Mouse (Mus musculus): ENCODE data around the gene Tcp11. TPM values are rescaled to one million over a fixed set of nuclear protein-coding genes. Genes with fewer than 3 reads are reported as not detected.

The Tcp11 gene
- polyA plus RNA-seq (2014; fragmentation: Nextera tagmentation; extraction: Ambion mirVana), result 4.9 and 5.8 TPM in 2 replicates

- Histone ChIP-seq H3K27me3 (ENCODE audit: control insufficient read depth, insufficient read depth, low read length) (no peaks in the 10 kb centered on the region), H3K4me2 (replicated peaks; ENCODE audit: low read depth, low read length) (peak within 1 kb of the TSS; percentile 100), H3K36me3 (ENCODE audit: control insufficient read depth, insufficient read depth, low read length) (no peaks in the 10 kb centered on the region), H3K4me3 (ENCODE audit: low read length) (peak within 1 kb of the TSS; percentile 64), H3K9ac (ENCODE audit: low read depth, low read length) (peak within 1 kb of the TSS; percentile 75), H3K4me1 (ENCODE audit: control insufficient read depth, insufficient read depth, low read length) (peaks cover 6% of the 10 kb centered on the region; the same call in 1 of the 2 replicates), H3K27ac (ENCODE audit: low read depth, low read length) (peak within 1 kb of the TSS; percentile 59; the same call in 1 of the 2 replicates), H3K9me3 (ENCODE audit: control insufficient read depth, low read length) (no peaks in the 10 kb centered on the region; the same call in 1 of the 2 replicates)
- ATAC-seq (ENCODE audit: low FRiP score, low TSS enrichment), result peak; percentile 82
- WGBS, result under 1% methylated on average over 53 of the region's 57 CpGs
Observed at GRCm38 (mm10) chr17:28080045-28080816, at the start of gene Tcp11. TSS of gene Tcp11 (minus strand) at chr17:28080639.

DNA sequence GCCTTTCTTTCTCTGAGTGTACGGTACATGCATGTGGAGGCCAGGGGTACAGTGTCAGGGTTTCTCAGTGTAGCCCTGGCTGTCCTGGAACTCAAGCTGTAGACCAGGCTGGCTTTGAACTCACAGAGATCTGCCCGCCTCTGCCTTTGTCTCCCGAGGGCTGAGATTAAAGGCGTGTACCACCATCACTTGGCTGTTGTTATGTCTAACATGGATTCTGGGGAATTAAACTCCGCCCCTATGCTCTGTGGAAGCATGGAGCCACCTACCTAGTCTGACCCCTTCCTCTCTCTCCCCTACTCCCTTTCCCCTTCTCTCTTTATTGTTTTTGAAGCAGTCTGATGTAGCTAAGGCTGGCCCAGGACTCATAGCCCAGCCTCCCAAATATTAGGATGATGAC lies 49.4 kb upstream of the Tcp11 start:
- no peaks in the 10 kb centered on the region for H3K27me3 ChIP-seq (ENCODE audit: control insufficient read depth, insufficient read depth, low read length)
- no peak overlapping the region for H3K9ac ChIP-seq (ENCODE audit: low read depth, low read length)
- no peak overlapping the region for H3K4me2 ChIP-seq (replicated peaks; ENCODE audit: low read depth, low read length)
- ATAC-seq (ENCODE audit: low FRiP score, low TSS enrichment), result no peak
- no peaks in the 10 kb centered on the region for H3K36me3 ChIP-seq (ENCODE audit: control insufficient read depth, insufficient read depth, low read length)
- no peak overlapping the region for H3K4me3 ChIP-seq (ENCODE audit: low read length)
- no peak overlapping the region for H3K27ac ChIP-seq (ENCODE audit: low read depth, low read length)
- H3K9me3 ChIP-seq (ENCODE audit: control insufficient read depth, low read length), result no peaks in the 10 kb centered on the region
- peaks cover 4% of the 10 kb centered on the region; the same call in 1 of the 2 replicates for H3K4me1 ChIP-seq (ENCODE audit: control insufficient read depth, insufficient read depth, low read length)
- 90% methylated on average over 5 of the region's 5 CpGs for WGBS

DNA sequence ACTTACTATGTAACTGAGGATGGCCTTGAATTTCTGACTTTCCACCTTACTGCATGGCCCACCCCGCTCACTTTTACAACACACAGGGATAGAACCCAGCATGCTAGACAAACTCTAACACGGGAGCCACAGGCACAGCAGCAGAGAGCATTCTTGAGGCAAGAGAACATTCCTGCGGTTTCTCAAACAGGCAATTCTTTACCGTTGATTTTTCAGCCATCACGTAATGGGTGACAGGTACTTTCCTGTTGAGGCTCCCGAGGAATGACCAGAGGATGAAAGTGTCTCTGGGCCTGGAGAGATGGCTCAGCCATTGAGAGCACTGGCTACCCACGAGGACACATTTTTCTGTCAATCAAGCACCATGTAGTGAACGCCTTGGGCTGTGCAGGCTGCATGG lies 43.9 kb upstream of the Tcp11 start:
- H3K9me3 ChIP-seq (ENCODE audit: control insufficient read depth, low read length), result no peaks in the 10 kb centered on the region
- no peak overlapping the region for H3K4me3 ChIP-seq (ENCODE audit: low read length)
- no peak for ATAC-seq (ENCODE audit: low FRiP score, low TSS enrichment)
- H3K4me2 ChIP-seq (replicated peaks; ENCODE audit: low read depth, low read length), result no peak overlapping the region
- H3K27me3 ChIP-seq (ENCODE audit: control insufficient read depth, insufficient read depth, low read length), result no peaks in the 10 kb centered on the region
- H3K9ac ChIP-seq (ENCODE audit: low read depth, low read length), result no peak overlapping the region
- H3K4me1 ChIP-seq (ENCODE audit: control insufficient read depth, insufficient read depth, low read length), result no peaks in the 10 kb centered on the region
- WGBS, result 61% methylated on average over 8 of the region's 8 CpGs
- no peak overlapping the region for H3K27ac ChIP-seq (ENCODE audit: low read depth, low read length)
- no peaks in the 10 kb centered on the region for H3K36me3 ChIP-seq (ENCODE audit: control insufficient read depth, insufficient read depth, low read length)

DNA sequence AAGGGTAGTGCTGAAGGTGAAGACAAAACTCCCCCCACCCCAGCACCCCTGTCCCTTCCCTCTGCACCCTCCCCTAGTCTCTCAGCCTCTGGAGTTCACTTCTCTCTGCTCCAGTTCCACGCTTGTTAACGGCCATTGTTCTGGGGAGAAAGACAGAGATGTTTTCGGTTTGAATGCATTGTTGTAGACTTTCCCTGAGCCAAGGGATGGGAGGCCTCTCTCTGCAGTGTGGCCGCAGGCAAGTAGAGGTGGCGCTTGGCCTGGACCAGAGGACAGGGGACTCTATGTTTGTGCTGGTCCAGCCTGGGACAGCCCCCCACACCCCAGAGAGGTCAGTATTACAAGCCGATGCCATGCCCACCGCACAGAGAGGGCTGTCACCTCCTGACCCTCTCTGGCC lies 43.2 kb upstream of the Tcp11 start:
- WGBS, result 51% methylated on average over 7 of the region's 7 CpGs
- H3K4me2 ChIP-seq (replicated peaks; ENCODE audit: low read depth, low read length), result no peak overlapping the region

GRCm38 (mm10) chr17:28122949-28123348 lies 42.5 kb upstream of the Tcp11 start:
- 76% methylated on average over 13 of the region's 13 CpGs for WGBS
- Histone ChIP-seq H3K36me3 (ENCODE audit: control insufficient read depth, insufficient read depth, low read length) (no peaks in the 10 kb centered on the region), H3K9me3 (ENCODE audit: control insufficient read depth, low read length) (no peaks in the 10 kb centered on the region), H3K4me1 (ENCODE audit: control insufficient read depth, insufficient read depth, low read length) (no peaks in the 10 kb centered on the region), H3K9ac (ENCODE audit: low read depth, low read length) (no peak overlapping the region), H3K27me3 (ENCODE audit: control insufficient read depth, insufficient read depth, low read length) (no peaks in the 10 kb centered on the region), H3K27ac (ENCODE audit: low read depth, low read length) (no peak overlapping the region), H3K4me2 (replicated peaks; ENCODE audit: low read depth, low read length) (no peak overlapping the region), H3K4me3 (ENCODE audit: low read length) (no peak overlapping the region)
- ATAC-seq (ENCODE audit: low FRiP score, low TSS enrichment), result no peak

More for the DNA sequence above, 43.2 kb upstream of the Tcp11 start:
- no peak for ATAC-seq (ENCODE audit: low FRiP score, low TSS enrichment)
- H3K27me3 ChIP-seq (ENCODE audit: control insufficient read depth, insufficient read depth, low read length), result no peaks in the 10 kb centered on the region
- H3K36me3 ChIP-seq (ENCODE audit: control insufficient read depth, insufficient read depth, low read length), result no peaks in the 10 kb centered on the region
- no peaks in the 10 kb centered on the region for H3K4me1 ChIP-seq (ENCODE audit: control insufficient read depth, insufficient read depth, low read length)
- no peak overlapping the region for H3K4me3 ChIP-seq (ENCODE audit: low read length)
- H3K27ac ChIP-seq (ENCODE audit: low read depth, low read length), result no peak overlapping the region
- no peak overlapping the region for H3K9ac ChIP-seq (ENCODE audit: low read depth, low read length)
- H3K9me3 ChIP-seq (ENCODE audit: control insufficient read depth, low read length), result no peaks in the 10 kb centered on the region

- H3K4me1 ChIP-seq (ENCODE audit: control insufficient read depth, insufficient read depth, low read length), result no peaks in the 10 kb centered on the region
- no peak overlapping the region for H3K4me3 ChIP-seq (ENCODE audit: low read length)
- no peak for ATAC-seq (ENCODE audit: low FRiP score, low TSS enrichment)
- H3K9me3 ChIP-seq (ENCODE audit: control insufficient read depth, low read length), result no peaks in the 10 kb centered on the region
- H3K9ac ChIP-seq (ENCODE audit: low read depth, low read length), result no peak overlapping the region
- H3K36me3 ChIP-seq (ENCODE audit: control insufficient read depth, insufficient read depth, low read length), result no peaks in the 10 kb centered on the region
- 89% methylated on average over 5 of the region's 5 CpGs for WGBS
- H3K27me3 ChIP-seq (ENCODE audit: control insufficient read depth, insufficient read depth, low read length), result no peaks in the 10 kb centered on the region
- no peak overlapping the region for H3K27ac ChIP-seq (ENCODE audit: low read depth, low read length)
- no peak overlapping the region for H3K4me2 ChIP-seq (replicated peaks; ENCODE audit: low read depth, low read length)
Observed at GRCm38 (mm10) chr17:28120460-28120859, 40.0 kb upstream of the Tcp11 start.

GRCm38 (mm10) chr17:28117451-28118209 lies 37.2 kb upstream of the Tcp11 start:
- no peak overlapping the region for H3K27ac ChIP-seq (ENCODE audit: low read depth, low read length)
- no peaks in the 10 kb centered on the region for H3K4me1 ChIP-seq (ENCODE audit: control insufficient read depth, insufficient read depth, low read length)
- H3K4me2 ChIP-seq (replicated peaks; ENCODE audit: low read depth, low read length), result no peak overlapping the region
- no peaks in the 10 kb centered on the region for H3K36me3 ChIP-seq (ENCODE audit: control insufficient read depth, insufficient read depth, low read length)
- H3K9me3 ChIP-seq (ENCODE audit: control insufficient read depth, low read length), result no peaks in the 10 kb centered on the region
- no peaks in the 10 kb centered on the region for H3K27me3 ChIP-seq (ENCODE audit: control insufficient read depth, insufficient read depth, low read length)
- WGBS, result 59% methylated on average over 19 of the region's 19 CpGs
- H3K4me3 ChIP-seq (ENCODE audit: low read length), result no peak overlapping the region
- H3K9ac ChIP-seq (ENCODE audit: low read depth, low read length), result no peak overlapping the region
- no peak for ATAC-seq (ENCODE audit: low FRiP score, low TSS enrichment)

GRCm38 (mm10) chr17:28116335-28116734 lies 35.9 kb upstream of the Tcp11 start:
- Histone ChIP-seq H3K9ac (ENCODE audit: low read depth, low read length) (no peak overlapping the region; the same call in 1 of the 2 replicates), H3K27ac (ENCODE audit: low read depth, low read length) (no peak overlapping the region), H3K4me1 (ENCODE audit: control insufficient read depth, insufficient read depth, low read length) (no peaks in the 10 kb centered on the region), H3K36me3 (ENCODE audit: control insufficient read depth, insufficient read depth, low read length) (no peaks in the 10 kb centered on the region), H3K4me2 (replicated peaks; ENCODE audit: low read depth, low read length) (no peak overlapping the region), H3K27me3 (ENCODE audit: control insufficient read depth, insufficient read depth, low read length) (no peaks in the 10 kb centered on the region), H3K4me3 (ENCODE audit: low read length) (no peak overlapping the region), H3K9me3 (ENCODE audit: control insufficient read depth, low read length) (no peaks in the 10 kb centered on the region)
- 90% methylated on average over 9 of the region's 9 CpGs for WGBS
- no peak for ATAC-seq (ENCODE audit: low FRiP score, low TSS enrichment)

DNA sequence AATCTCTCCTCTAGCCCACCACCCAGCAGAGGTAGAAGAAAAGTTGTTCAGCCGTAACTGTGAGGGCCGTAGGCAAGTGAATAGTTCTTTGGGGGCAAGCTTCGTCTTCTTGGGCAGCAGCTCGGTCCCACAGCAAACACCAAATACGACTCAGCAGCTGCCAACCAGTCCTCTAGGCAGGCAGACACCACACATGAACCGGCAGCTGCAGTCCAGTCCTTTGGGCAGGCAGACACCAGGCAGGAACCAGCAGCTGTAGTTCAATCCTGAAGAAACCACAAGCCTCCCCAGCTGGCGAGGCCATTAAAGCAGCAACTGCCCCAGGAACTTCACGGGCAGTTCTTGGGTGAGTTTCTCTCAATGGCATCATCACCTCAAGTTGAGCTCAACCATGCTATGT lies 31.8 kb upstream of the Tcp11 start:
- Histone ChIP-seq H3K36me3 (ENCODE audit: control insufficient read depth, insufficient read depth, low read length) (no peaks in the 10 kb centered on the region), H3K4me3 (ENCODE audit: low read length) (no peak overlapping the region), H3K4me2 (replicated peaks; ENCODE audit: low read depth, low read length) (no peak overlapping the region), H3K27ac (ENCODE audit: low read depth, low read length) (no peak overlapping the region), H3K9ac (ENCODE audit: low read depth, low read length) (no peak overlapping the region), H3K27me3 (ENCODE audit: control insufficient read depth, insufficient read depth, low read length) (no peaks in the 10 kb centered on the region), H3K4me1 (ENCODE audit: control insufficient read depth, insufficient read depth, low read length) (peaks cover 1% of the 10 kb centered on the region; the same call in 1 of the 2 replicates), H3K9me3 (ENCODE audit: control insufficient read depth, low read length) (no peaks in the 10 kb centered on the region)
- no peak for ATAC-seq (ENCODE audit: low FRiP score, low TSS enrichment)
- WGBS, result 88% methylated on average over 8 of the region's 8 CpGs

Data from kidney, embryonic 14.5 days (tissue).